Mouse (Mus musculus) gastrocnemius, postnatal 10 days (tissue): ENCODE data around the gene Ptpn3. TPM values are rescaled to one million over a fixed set of nuclear protein-coding genes. Genes with fewer than 3 reads are reported as not detected.
A peak's percentile ranks its signal among the peaks of the same experiment; 100 is the strongest.
"Not testable (repeated sequence)": the region's sequence is repeated elsewhere in the genome, so short reads cannot be mapped to it uniquely, and the experiment has no call there.

Experiments used
- DNase-seq: peaks from one replicate; pipeline ENCODE4 v3.0.0; 2021; ENCODE audit warnings: mixed read lengths
- total RNA-seq, 2 experiments: library from RNA; stranded (reverse); gene quantifications; 2 replicates each; pipeline ENCODE4 v1.2.3; 2021

Gene Ptpn3
- total RNA-seq, 2 experiments from 2014 or later = 13.8 to 17.0 TPM

DNA sequence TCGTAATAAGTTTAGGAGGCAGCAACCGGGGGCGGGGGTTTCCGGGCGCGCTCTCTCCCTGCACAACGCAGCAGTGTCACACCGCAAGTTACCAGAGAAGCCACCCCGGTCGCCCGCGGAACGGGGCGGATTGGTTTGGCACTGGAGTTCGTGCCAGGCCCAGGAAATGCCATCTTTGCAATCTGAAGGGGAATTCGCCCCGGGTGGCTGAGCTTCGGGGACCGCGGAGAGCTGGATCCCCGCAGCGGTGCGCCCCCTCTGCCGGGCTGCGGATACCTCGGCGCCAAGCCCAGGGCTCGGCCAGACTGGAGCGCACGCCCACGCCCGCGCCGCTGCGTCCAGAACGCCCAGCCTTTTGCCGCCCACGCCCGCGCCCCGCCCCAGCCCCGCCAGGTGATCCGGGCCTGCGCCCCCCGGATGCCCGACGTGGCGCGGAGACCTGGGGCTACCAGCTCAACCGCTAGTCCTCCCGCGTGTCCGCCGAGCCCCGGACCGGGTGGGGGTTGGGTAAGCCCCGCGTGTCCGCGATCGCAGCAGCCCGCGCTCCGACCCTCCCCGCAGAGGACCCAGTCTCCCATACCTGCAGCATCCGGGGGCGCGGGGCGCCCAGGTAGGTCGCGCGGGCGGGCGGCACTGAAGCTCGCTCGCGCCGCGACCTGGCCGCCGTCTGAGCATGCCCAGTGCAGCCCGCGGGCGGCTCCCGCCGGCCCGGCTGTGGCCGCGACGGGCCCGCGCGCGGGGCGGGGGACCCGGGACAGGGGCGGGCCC, 1.8 kb downstream of the Ptpn3 start:
- DNase-seq = peak; percentile 71

DNA sequence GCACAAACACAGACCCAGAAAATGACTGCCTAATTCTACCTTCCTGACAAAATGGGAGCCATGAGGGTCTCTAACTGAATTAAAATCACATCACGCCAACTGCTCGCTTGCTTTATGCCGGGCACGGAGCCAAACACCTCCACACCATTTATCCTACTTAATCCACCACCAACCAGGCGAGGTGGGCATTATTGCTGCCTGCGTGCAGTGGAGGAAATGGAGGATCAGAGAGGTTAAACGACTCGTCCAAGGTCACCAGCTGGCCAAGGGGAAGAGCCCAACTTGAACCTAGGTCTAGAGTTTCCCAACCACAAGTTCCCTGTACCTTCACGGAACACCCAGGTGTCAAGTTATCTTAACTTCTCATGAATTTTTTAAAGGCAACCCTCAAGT, 2.3 kb downstream of the Ptpn3 start:
- no peak for DNase-seq

DNA sequence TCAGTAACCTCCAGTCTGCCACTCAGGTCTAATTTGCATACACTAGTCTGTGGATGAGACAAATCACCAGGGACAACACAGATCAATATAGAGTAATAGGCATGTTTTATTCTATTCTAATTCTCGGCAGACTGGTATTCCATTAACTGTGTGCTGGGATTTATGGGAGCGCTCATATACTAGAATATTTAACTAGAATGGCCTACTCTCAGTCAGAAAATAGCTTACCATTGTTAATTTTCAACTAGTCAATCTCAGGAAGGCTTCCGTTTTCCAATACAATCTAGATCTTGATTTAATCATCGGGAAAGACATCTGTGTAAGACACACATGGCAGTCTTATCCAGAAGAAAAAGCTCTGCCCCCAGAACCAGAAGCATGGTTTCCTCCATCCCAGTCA, 3.5 kb downstream of the Ptpn3 start:
- DNase-seq = no peak

DNA sequence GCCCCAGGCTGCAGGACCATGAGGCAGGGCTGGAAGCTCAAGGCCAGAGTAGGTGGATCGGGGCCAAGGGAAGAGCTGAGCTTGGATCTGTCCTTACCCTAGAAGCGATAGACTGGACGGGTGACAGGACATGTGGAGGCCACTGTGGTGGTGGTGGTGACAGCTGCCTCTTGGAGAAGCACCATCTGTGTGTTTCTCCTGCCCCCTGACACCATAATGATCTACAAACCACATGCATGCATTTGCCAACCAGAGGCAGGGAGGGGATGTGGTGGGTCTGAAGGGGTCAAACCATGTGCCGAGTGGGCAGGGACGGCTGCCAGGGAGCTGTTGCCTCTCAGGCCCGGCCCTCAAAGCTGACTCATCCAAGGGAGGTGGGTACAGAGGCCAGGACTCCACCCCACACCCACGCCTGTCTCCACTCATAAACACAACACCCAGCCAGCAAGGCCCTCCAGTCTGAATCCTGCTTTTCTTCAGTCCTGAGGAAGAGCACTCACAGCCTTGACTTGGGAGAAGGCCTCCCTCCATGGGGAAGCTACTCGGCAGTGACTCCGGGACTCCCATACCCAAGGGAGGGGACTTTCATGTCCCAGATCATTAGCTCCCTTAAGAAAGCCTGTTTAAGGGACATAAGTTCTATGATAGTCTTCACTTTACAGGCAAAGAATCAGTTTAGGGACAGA, 6.5 kb downstream of the Ptpn3 start:
- peak; percentile 66 for DNase-seq

DNA sequence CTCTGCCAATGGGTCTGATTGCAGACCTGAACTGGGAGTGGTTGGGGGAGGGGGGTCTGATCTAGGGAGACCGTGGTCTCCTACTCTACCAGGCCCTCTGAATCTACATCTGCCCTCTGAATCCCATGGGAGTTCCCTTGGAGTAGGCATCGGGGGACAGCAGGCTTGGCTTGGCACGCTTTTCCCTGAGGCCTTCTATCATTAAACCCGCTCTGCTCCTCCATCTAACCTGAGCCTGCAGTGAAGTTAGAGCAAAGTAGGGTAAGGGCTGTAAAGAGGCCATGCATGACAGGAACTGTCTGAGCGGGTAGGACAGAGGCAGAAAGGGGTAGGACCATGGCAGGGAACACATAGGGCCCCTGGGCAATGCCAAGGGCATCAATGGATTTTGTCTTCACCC, 9.0 kb downstream of the Ptpn3 start:
- DNase-seq = no peak

DNA sequence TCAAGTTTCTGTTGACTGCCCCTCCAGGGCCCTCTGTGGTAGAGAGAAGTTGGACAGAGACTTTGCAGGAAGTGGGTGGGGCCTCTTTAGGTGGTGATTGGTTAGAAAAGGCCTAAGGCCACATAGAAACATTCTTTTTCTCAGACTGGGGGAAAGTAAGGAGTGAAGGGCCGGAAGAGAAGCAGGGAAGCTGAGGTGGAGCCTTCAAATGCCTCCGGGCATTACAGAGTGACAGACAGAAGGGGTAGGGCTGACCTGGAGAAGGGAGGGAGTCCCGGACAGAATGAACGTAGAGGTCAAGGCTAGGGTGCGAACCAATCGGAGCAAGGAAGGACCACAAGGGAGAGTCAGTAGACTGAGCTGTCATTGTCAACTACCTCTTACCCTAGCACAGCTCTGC, 11.6 kb downstream of the Ptpn3 start:
- no peak for DNase-seq

DNA sequence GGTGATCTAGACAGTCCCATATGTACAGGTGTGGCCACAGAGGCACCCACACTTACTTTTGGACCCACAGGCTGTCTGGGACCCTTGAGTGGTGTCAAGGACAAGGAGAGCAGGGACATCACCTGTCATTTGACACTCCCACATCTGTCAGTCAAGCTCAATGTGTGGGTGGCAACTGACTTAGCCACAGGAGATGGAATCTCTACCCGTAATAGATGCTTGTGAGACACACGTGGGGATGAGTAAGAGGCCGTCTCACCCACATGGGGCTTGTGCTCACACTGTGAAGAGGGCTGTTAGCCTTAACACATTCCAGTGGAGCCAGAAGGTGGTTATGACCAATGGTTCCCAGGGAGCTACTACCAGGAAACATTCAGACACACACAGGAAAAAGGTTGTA, 13.8 kb downstream of the Ptpn3 start:
- no peak for DNase-seq

DNA sequence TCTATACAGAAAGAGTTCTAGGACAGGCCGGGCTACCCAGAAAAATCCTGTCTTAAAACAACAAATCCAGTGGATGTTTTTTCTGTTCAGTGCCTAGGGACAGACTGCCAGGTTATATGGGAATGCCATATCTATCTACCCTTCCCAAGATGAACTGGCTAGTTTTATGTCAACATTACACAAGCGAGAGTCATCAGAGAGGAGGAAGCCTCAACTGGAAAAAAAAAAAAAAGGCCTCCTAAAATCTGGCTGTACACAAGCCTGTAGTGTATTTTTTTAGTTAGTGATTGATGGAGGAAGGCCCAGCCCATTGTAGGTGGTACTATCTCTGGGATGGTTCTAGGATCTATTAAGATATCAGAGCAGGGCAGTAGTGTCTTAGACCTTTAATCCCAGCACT, 16.4 kb downstream of the Ptpn3 start:
- no peak for DNase-seq

DNA sequence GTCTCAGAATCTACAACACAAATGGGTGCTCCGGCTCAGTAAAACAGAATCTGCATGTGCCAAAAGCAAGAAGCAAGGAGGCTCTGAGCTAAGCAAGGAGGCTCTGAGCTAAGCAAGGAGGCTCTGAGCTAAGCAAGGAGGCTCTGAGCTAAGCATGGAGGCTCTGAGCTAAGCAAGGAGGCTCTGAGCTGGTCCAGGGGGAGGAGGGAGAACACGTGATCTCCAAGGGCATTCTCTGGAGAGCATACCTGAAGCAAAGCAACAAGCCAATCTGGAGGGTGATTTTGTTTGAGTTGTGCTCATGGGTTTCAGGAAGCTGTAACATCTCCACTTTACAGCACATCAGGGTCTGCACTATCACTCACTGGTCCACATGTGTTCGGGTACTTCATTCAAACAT, 18.4 kb downstream of the Ptpn3 start:
- no peak for DNase-seq

DNA sequence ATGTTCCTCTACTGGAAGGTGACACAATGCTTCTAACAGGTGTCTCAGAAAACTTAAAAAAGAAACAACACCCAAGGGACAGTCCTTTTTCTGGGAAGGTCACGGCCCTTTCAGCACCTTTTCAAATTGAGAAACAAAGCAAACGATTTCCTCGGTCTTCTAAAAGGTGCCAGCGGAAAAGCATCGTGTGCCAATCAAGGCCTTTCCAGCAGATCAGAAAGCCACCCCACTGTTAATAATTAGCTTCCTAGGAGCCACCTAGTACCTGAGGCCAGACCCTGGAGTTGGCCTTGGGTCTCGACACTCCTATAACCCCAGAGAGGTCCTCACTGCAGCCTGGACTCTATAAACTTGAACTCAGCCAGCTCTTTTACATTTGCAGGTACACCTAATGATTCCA, 19.0 kb downstream of the Ptpn3 start:
- no peak for DNase-seq

DNA sequence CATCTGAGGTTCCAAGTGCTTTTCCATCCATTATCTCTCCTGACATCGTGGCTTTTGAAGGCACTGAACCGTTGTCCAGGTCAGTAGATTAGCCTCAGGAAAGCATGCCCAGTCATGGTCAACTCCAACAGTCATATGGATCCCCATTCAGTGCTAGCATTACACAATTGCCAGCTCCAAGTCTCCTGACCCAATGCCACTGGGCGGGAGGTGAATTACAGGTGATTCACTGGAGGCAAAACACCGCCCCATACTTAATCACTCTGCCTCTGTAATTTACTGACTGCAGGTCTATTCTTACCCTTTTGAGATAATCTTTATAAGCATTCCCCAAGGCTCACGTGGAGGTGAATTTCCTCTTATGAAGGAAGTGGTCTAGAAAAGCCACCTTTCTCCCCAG, 19.5 kb downstream of the Ptpn3 start:
- no peak for DNase-seq

DNA sequence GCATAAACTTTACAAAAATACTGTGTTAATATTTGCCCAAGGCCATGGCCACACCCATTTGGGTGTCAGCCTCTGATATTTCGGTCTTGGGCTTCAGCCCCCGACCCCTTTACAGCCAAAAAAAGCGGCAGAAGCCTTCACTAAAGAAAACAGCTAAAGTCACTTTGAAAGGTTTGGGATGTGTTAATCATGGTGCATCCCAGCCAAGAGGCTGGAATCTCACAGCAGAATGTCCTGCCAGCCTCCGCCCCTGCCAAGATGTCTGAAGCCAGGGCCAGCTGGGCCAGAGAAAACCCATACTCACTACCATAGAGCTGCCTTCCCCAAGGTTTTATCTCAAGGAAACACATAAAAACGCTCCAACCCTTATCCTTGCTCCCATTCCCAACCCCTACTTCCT, 20.7 kb downstream of the Ptpn3 start:
- DNase-seq = peak; percentile 71

DNA sequence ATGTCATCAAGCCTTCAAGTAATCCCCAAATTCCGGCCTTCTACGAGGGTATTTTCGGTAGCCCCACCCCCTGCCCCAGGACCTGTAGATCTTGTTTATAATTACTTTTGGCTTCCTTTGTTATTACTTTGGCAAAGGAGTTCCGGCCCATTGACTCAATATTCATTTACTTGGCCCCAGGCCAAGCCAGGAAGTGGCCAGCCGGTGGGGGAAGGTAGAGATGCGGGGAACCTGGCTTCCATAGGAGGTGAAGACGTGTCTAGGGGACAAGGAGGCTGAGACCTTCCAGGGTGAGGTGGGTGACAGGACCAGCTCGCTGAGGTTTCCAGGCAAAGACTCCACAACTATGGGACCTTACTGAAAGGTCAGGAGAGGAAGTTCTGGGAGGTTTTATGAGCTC, 22.4 kb downstream of the Ptpn3 start:
- DNase-seq = no peak

DNA sequence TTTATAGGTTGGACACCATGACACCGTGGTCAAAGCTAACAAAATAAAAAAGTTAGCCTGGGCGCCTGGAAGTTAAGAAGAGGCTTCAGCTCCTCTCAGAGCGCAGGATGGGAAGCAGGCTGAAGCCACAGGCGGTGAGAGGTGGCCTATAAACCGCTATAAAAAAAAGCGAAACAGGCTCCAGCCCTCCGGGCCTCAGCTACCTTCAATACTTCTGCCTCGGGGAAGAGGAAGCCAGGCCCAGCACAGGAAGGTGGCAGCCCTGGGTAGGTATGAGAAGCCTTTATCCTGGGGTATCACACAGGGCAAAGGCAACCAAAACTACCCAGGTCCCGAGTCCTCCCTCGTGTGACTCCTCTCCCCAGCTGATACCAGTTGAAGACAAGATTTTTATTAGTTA, 22.8 kb downstream of the Ptpn3 start:
- no peak for DNase-seq

DNA sequence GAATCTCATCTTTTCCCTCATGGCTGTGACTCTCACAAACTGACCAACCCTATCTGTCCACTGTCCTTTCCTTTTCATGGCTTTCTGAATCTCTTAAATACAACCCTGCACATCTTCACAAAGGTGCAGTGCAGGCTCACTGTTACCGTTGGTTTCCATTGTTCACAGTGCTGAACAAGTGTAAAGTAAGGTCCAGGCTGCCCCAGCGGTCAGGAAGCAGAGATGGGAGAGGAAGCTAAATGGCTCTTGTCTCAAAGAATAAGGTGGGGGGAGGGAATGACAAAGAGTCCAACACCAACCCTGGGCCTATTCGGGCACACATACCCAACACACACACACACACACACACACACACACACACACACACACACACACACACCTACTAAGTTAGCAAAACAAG, 24.0 kb downstream of the Ptpn3 start:
- no peak for DNase-seq

DNA sequence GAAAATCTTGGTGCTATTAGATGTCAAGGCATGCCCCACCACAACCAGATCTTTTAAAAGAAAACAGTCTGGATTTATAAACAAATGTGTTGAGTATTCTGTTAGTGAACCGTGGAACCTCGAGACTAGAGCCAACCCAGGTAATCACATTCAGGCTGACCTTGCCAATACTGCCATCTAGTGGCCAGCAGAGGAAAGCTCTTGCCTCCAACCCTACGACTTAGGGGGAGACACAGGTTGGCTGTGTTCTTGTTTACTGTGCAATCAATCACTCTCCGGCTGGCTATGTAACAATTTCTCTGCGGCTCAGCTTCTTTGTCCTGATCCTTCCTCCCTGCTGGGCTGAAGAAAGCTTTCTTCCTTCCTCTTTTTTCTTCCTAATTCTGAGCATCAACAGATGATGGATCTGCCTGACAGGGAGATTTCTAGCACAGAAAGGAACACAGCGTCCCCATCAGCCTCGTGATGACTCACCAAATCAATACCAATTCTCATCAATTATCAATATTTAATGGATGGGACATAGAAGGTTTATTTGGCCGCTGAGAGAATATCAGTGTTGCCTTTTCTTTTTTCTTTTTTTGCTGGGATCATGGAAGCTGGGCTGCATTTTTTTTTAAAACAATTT, 26.4 kb downstream of the Ptpn3 start:
- peak; percentile 55 for DNase-seq

DNA sequence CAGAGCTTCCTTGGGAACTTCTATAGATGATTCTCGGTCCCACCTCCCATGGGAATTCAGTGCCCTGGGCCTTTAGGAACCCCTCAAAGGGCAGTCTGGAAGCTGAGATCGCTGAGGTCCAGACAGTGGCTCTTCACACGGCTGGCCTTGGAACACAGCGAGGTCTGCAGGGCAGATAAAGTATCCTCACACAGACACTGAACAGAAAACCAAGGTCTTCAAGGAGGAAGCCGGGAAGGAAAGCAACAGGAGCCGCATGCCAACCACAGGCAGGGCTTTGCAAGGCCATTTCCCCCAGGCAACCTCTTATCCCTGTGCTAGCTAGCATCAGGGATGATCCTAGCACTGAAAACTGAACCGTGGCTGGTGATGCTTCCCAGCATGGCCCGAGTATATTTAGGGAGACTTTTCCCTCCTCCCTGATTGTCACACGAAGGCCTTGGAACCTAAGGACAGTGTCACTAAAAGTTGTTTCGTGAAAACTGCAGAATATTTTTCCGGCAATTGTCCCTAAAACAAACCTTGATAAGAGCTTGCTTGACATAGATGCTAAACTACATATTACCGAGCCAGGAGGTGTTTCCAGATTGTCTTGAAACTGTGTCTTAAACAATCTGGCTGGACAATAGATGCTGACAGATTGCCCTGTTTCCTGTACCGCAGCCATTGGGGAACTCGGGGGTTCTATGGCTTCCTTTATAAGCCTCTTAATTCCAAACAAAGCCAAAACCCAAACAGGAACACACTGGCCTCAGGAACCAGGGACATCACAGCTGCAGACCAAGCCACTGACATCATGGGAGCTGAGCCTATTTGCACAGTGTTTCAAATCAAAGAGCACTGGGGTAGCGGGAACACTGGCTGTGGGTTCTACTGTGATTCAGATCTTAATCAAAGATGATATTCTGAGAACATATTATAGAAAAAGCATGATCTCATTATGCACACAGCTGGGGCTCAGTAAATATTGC, 27.8 kb downstream of the Ptpn3 start:
- no peak for DNase-seq

DNA sequence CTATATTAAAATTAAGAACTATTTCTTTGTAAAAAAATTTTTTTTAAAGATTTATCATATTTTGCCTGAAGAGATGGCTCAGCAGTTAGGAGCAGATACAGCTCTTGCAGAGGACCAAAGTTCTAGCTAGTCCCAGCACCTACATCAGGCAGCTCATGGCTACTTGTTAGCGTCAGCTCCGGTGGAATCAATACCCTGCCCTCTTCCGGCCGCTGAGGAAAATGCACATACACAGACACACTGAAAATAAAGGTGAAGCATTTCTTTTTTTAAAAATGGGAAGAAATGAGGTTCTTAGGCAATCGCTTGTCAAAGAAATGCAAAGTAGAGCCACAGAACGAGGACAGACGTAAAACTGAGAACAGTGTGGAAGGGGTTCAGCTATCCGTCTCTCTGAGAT, 30.6 kb downstream of the Ptpn3 start:
- no peak for DNase-seq

DNA sequence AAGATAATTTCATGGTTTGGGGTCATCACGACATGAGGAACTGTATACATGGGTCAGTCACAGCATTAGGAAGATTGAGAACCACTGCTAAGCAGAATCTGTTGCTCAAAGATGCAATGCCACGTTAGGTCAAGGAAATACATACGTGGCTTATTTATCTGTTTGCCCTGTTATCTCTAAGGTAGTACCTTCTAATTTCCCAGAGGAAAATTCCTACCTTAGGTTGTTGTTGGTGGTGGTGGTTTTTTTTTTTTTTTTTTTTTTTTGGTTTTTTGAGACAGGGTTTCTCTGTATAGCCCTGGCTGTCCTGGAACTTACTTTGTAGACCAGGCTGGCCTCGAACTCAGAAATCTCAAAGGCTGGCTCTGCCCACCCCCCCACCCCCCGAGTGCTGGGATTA, 31.1 kb downstream of the Ptpn3 start:
- not testable (repeated sequence) for DNase-seq

DNA sequence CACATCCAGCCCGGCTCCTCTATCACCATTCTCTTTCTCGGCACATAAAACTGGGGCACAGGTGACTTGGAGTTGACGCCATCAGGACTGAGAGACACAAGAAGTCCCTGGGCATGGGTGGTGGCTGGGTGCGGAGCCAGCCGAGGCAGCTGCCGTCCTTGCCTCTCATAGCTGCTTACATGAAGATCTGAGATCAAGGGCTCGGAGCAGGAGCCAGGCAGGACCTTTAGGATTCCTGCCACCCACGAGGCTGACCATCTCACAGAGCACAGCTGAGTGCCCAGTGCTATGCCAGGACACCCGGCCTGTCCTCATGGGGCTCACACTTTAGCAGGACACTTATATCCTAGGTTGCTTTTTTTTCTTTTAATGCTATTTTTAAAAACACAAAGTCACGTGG, 32.3 kb downstream of the Ptpn3 start:
- DNase-seq = no peak

DNA sequence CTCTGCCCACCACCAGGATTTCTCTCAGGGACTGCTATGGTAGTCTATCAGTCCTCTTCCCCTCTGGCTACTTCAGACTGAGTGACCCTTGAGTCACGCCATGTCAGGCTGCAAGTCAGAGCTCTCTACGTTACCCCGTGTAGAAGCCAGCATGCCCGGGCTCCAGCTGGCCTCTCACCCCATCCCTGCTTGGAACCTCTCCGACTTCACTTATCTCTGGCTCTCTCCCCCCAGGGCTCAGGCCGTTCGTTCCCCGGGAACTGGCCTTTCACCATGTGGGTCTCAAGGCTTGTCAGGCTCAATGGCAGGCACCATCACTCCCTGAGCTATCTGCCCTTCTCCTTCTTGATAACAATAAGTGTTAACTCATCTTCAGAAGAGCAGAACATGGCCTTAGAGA, 33.3 kb downstream of the Ptpn3 start:
- DNase-seq = no peak

DNA sequence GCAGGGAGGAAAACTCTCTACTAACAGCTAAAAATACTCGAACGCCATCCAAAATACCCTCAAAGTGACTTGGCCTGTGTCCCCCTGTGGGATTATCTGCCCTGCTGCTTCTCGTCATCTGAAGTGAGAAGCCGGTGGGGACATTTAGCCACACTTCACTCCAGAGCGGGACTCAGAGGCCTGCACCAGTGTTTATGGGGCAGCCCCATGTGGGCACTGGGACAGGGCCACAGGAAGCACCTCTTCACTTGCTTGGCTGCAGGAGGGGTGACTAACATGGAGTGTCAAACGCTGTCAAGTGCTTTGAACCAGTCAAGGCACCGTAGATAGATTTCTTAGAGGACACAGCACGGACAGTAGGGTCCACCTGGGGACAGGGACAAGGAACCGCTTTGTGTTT, 35.2 kb downstream of the Ptpn3 start:
- DNase-seq = no peak

DNA sequence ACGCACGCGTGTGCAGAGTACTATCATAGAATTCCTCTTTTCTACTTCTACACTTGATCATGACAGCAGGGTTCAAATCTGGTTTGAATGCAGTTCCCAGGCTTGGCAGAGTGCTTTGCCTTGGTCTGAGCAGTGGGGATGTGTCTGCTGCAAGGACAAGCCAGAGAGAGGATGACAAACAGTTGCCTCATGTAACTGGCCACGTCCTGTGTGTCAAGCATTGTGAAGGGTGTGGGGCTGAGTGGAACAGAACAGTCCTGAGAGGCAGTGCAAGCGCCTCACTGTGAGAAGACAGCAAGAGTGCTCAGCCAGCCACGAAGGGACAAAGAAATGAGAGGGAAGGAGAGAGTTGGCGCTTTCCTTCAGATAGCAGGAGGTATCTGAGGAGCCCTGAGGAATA, 37.9 kb downstream of the Ptpn3 start:
- DNase-seq = no peak
